Mouse (Mus musculus) intestine, embryonic 14.5 days (tissue): ENCODE data around the gene Ptprr. TPM values are rescaled to one million over a fixed set of nuclear protein-coding genes. Genes with fewer than 3 reads are reported as not detected.
A peak's percentile ranks its signal among the peaks of the same experiment; 100 is the strongest.

Source experiments
- ATAC-seq: fragments of 200-750 bp; cut with Nextera tagmentation; replicated peaks from 2 replicates; pipeline ENCODE4 v1.8.0; 2017; ENCODE audit warnings: low read depth, moderate number of reproducible peaks, moderate TSS enrichment, moderate library complexity; ENCODE audit not compliant: low FRiP score, low TSS enrichment
- DNase-seq: peaks from one replicate; pipeline ENCODE4 v3.0.0-alpha.2; 2018; ENCODE audit warnings: low spot score
- H3K27ac ChIP-seq: fragments of 300-500 bp; sonication (generic); 2 replicates; pipeline ENCODE4 v1.5.1; 2014; ENCODE audit warnings: low read depth, mild to moderate bottlenecking, control low read depth
- H3K27me3 ChIP-seq: fragments of 300-500 bp; sonication (generic); replicated peaks from 2 replicates; pipeline ENCODE4 v1.6.1; 2014; ENCODE audit warnings: low read length, control low read depth; ENCODE audit not compliant: control insufficient read depth, insufficient read depth
- H3K36me3 ChIP-seq: fragments of 300-500 bp; sonication (generic); 2 replicates; pipeline ENCODE4 v1.6.1; 2014; ENCODE audit warnings: low read length, control low read depth; ENCODE audit not compliant: control insufficient read depth, insufficient read depth
- H3K4me1 ChIP-seq: fragments of 300-500 bp; sonication (generic); replicated peaks from 2 replicates; pipeline ENCODE4 v1.6.1; 2014; ENCODE audit warnings: low read length, control low read depth, mixed read lengths; ENCODE audit not compliant: control insufficient read depth, insufficient read depth
- H3K4me2 ChIP-seq: fragments of 300-500 bp; sonication (generic); 2 replicates; pipeline ENCODE4 v1.6.1; 2014; ENCODE audit warnings: low read length
- H3K4me3 ChIP-seq: fragments of 300-500 bp; sonication (generic); 2 replicates; pipeline ENCODE4 v1.5.1; 2014; ENCODE audit warnings: low read depth, low read length, control low read depth, mixed read lengths
- H3K9ac ChIP-seq: fragments of 300-500 bp; sonication (generic); 2 replicates; pipeline ENCODE4 v1.6.1; 2014; ENCODE audit warnings: mild to moderate bottlenecking, low read length
- H3K9me3 ChIP-seq: fragments of 300-500 bp; sonication (generic); 2 replicates; pipeline ENCODE4 v1.6.1; 2016; ENCODE audit warnings: low read length, control low read depth; ENCODE audit not compliant: control insufficient read depth
- WGBS: fragments of 180-500 bp; shearing (Covaris S2); extraction: QIAGEN DNeasy Blood & Tissue Kit; methylation state at CpG from one replicate; pipeline ENCODE4 v1.1.7; 2014; 5-methylcytosine and 5-hydroxymethylcytosine counted together
- polyA plus RNA-seq: library from polyadenylated mRNA; unstranded; fragments of >200 nt; fragmentation: Nextera tagmentation; extraction: Ambion mirVana; gene quantifications from 2 replicates; pipeline ENCODE4 v1.2.1, GENCODE M21; 2014

Gene Ptprr
- polyA plus RNA-seq, 1 experiment from 2014 or later = 4.7 TPM

- H3K4me3 ChIP-seq = no peak overlapping the region
- no peaks in the 10 kb centered on the region for H3K27me3 ChIP-seq
- H3K36me3 ChIP-seq = no peaks in the 10 kb centered on the region
- no peak overlapping the region for H3K9ac ChIP-seq
- no peaks in the 10 kb centered on the region for H3K9me3 ChIP-seq
- no peak overlapping the region for H3K4me2 ChIP-seq
- 43% methylated on average over 8 of the region's 8 CpGs for WGBS
- ATAC-seq (no peak), DNase-seq (no peak)
- H3K27ac ChIP-seq = no peak overlapping the region
- H3K4me1 ChIP-seq = no peaks in the 10 kb centered on the region
Observed at GRCm38 (mm10) chr10:116194409-116194808, 176.4 kb downstream of the Ptprr start.

DNA sequence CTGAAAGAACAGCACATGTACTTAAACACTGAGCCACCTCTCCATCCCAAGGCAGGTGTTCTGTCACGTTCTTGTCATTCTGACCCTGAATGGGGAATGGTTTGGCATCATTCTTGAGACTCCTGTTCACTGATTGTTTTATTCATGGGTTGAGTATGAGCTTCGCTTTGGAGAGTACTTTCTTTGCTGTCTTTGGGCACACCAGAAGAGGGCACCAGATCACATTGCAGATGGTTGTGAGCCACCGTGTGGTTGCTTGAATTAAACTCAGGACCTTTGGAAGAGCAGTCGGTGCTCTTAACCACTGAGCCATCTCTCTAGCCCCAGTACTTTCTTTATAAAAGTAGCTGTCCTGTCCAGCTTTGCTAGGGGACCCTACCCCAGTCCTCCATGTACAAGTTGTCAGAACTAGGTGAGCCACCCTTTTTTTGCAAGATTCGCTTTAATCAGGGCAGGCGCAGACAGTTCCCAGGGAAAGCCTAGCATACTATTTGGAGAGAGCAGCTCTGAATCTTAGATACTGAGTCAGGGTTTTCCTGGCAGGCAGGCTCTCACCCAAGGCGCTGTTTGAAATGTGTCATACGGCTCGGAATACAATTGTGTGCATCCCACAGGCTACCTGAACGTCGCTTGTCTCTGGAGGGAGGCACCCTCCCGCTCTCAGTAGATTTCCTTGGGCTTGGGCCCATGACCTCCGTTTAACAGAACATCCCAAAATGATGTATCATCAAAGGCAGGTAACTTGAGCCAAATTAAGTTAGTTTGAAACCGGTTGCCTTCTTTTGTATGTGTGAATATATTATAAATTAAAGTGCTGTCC, 178.8 kb downstream of the Ptprr start:
- H3K27ac ChIP-seq = no peak overlapping the region
- H3K36me3 ChIP-seq = no peaks in the 10 kb centered on the region
- ATAC-seq (no peak; the same call in 1 of the 2 replicates), DNase-seq (no peak)
- no peaks in the 10 kb centered on the region for H3K4me1 ChIP-seq
- H3K9me3 ChIP-seq = no peaks in the 10 kb centered on the region
- H3K4me2 ChIP-seq = no peak overlapping the region
- no peaks in the 10 kb centered on the region for H3K27me3 ChIP-seq
- H3K4me3 ChIP-seq = no peak overlapping the region
- H3K9ac ChIP-seq = no peak overlapping the region
- WGBS = 25% methylated on average over 14 of the region's 14 CpGs

- 20% methylated on average over 4 of the region's 4 CpGs for WGBS
Observed at GRCm38 (mm10) chr10:116197416-116197939, 179.5 kb downstream of the Ptprr start.

DNA sequence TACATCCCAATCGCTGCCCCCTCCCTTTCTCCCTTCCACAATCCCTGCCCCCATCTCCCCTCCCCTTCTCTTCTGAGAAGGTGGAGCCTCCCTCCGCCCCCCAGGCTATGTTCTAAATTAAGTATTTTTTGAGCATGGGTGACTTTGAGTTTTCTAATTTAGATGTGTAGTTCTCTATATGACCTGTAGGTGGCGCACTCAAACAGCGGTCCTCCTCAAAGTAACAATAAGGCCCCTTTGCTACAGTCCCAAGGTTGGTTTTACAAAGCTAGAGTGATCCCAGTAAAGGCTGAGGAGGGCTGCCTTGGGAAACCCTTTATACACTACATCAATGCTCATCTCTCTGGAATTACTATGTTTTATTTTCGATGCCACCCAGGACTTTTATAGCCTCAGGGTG, 181.0 kb downstream of the Ptprr start:
- Histone ChIP-seq H3K9ac (no peak overlapping the region), H3K4me1 (no peaks in the 10 kb centered on the region), H3K4me3 (no peak overlapping the region), H3K4me2 (no peak overlapping the region), H3K27me3 (no peaks in the 10 kb centered on the region), H3K36me3 (no peaks in the 10 kb centered on the region), H3K9me3 (no peaks in the 10 kb centered on the region), H3K27ac (no peak overlapping the region)
- 27% methylated on average over 5 of the region's 5 CpGs for WGBS
- no peak for DNase-seq
- no peak for ATAC-seq

More at GRCm38 (mm10) chr10:116197416-116197939, 179.5 kb downstream of the Ptprr start:
- no peak overlapping the region for H3K27ac ChIP-seq
- no peak overlapping the region for H3K4me2 ChIP-seq
- no peaks in the 10 kb centered on the region for H3K9me3 ChIP-seq
- no peak overlapping the region for H3K9ac ChIP-seq
- ATAC-seq = no peak
- no peak for DNase-seq
- H3K4me1 ChIP-seq = no peaks in the 10 kb centered on the region
- no peaks in the 10 kb centered on the region for H3K27me3 ChIP-seq
- H3K4me3 ChIP-seq = no peak overlapping the region
- no peaks in the 10 kb centered on the region for H3K36me3 ChIP-seq

- H3K4me1 ChIP-seq = no peaks in the 10 kb centered on the region
- DNase-seq (no peak), ATAC-seq (no peak)
- no peak overlapping the region for H3K27ac ChIP-seq
- no peaks in the 10 kb centered on the region for H3K9me3 ChIP-seq
- no peak overlapping the region for H3K4me3 ChIP-seq
- H3K4me2 ChIP-seq = no peak overlapping the region
- no peaks in the 10 kb centered on the region for H3K27me3 ChIP-seq
- WGBS = 89% methylated on average over 8 of the region's 8 CpGs
- H3K9ac ChIP-seq = no peak overlapping the region
- H3K36me3 ChIP-seq = no peaks in the 10 kb centered on the region
Observed at GRCm38 (mm10) chr10:116201542-116201941, 183.5 kb downstream of the Ptprr start.

GRCm38 (mm10) chr10:116205580-116206358, 187.8 kb downstream of the Ptprr start:
- Histone ChIP-seq H3K27me3 (no peaks in the 10 kb centered on the region), H3K9me3 (no peaks in the 10 kb centered on the region), H3K9ac (no peak overlapping the region), H3K27ac (no peak overlapping the region), H3K4me1 (no peaks in the 10 kb centered on the region), H3K36me3 (no peaks in the 10 kb centered on the region), H3K4me2 (no peak overlapping the region), H3K4me3 (no peak overlapping the region)
- 25% methylated on average over 15 of the region's 15 CpGs for WGBS
- no peak for ATAC-seq
- DNase-seq = no peak

DNA sequence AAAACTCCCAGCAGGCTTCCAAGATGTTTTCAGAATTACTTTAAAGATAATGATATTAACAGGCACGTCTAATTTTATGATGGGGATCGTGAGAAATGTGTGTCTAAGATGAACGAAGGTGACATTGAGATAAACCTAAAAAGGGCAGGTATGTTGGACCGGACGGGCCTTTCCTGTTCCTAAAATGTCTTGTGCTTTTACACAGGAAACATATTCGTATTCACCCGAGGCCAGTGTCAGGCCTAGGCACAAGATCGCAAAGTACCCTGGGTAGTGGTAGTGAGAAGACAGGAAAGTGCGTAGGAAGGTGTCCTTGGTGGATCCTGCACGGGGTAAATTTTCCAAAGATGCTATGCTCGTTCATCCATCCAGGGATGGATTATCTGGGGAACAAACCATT, 188.4 kb downstream of the Ptprr start:
- Histone ChIP-seq H3K27me3 (no peaks in the 10 kb centered on the region), H3K9me3 (no peaks in the 10 kb centered on the region), H3K4me3 (no peak overlapping the region), H3K9ac (no peak overlapping the region), H3K4me1 (no peaks in the 10 kb centered on the region), H3K27ac (no peak overlapping the region), H3K4me2 (no peak overlapping the region), H3K36me3 (no peaks in the 10 kb centered on the region)
- no peak for DNase-seq
- no peak for ATAC-seq
- 59% methylated on average over 11 of the region's 11 CpGs for WGBS

DNA sequence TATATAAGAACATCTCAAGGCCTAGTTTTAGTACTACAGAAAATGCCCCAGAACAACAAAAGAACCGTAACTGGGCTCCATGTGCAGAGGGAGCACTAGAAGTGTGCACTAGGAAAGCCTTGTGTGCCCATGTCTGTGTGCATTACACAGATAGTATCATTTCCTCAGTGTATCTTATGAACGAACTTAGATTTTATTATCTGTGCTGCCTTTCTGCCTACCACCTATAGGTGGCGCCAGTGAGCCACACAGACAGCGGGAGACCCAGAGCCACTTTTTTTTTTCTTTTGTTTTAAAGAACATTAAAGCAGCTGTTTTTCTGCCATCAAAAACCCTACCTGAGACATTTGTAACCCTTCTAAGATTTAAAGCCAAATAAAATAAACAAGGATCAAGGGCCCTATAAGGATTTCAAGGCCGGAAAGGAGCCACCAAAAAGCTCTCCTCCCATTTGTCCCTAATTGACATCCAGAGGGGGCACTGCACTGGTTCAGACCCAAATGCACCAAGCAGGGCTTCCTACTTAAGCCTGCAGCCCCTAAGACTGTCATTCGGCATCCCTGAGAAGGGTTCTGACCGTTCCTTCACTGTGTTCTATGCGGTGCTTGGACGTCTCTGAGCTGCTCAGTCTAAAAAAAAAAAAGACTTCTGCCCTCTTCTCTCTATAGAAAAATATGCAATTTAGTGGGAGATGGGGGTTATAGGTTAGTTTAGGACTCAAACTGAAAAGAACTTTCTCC, 190.1 kb downstream of the Ptprr start:
- Histone ChIP-seq H3K4me2 (0 out of 2 replicates have a peak overlapping the region, but pooled peaks have one; percentile 21), H3K4me1 (no peaks in the 10 kb centered on the region), H3K9ac (no peak overlapping the region), H3K4me3 (no peak overlapping the region), H3K27ac (no peak overlapping the region), H3K36me3 (no peaks in the 10 kb centered on the region), H3K9me3 (no peaks in the 10 kb centered on the region), H3K27me3 (no peaks in the 10 kb centered on the region)
- no peak for ATAC-seq
- WGBS = 17% methylated on average over 9 of the region's 9 CpGs
- no peak for DNase-seq
